ENCODE assay signal across 8 mouse cellular contexts in genomic region chr9:114977461-114978280, GRCm38 (mm10). TPM values are rescaled to one million over a fixed set of nuclear protein-coding genes. Genes with fewer than 3 reads are reported as not detected.
DNase-seq lines count a peak whose midpoint lies in the region; ATAC-seq and TF ChIP-seq lines count a peak whose summit lies in the region.

No protein-coding gene starts in this region.

- peak overlapping the region; percentile 90 for H3K9ac ChIP-seq in hindbrain, embryonic 13.5 days
- H3K9ac ChIP-seq in liver, embryonic 14.5 days (replicated peaks), result no peak overlapping the region

- ATAC-seq in hindbrain, embryonic 13.5 days (ENCODE audit: low FRiP score), result peak; percentile 79
- no peak for ATAC-seq in liver, embryonic 14.5 days (ENCODE audit: insufficient read depth)

- DNase-seq in embryo, embryonic 10.5 days (ENCODE audit: low spot score), result peak; percentile 24
- no peak for DNase-seq in embryo, embryonic 11 days
- DNase-seq in thymus, adult 2 months, result no peak
- DNase-seq in thymus, postnatal 10 days (ENCODE audit: low spot score in 2 of 2), result no peak
- no peak for DNase-seq in liver, embryonic 14.5 days (ENCODE audit: low read depth in 3 of 3, low spot score in 3 of 3)
- peak; percentile 29 for DNase-seq in right cerebral cortex, postnatal 4 days
- no peak for DNase-seq in urinary bladder, postnatal 36 days (ENCODE audit: low spot score in 2 of 2)

- peaks cover 15% of the 10 kb centered on the region; the same call in 1 of the 2 replicates for H3K27me3 ChIP-seq in thymus, adult 2 months (ENCODE audit: control insufficient read depth, insufficient read depth, low read length)
- H3K27me3 ChIP-seq in hindbrain, embryonic 13.5 days, result peaks cover 33% of the 10 kb centered on the region
- peaks cover 29% of the 10 kb centered on the region for H3K27me3 ChIP-seq in liver, embryonic 14.5 days (ENCODE audit: control insufficient read depth, insufficient read depth, low read length)

- 20% methylated on average over 31 of the region's 31 CpGs for WGBS in thymus, adult 2 months
- 6% methylated on average over 31 of the region's 31 CpGs for WGBS in hindbrain, embryonic 13.5 days
- 7% methylated on average over 30 of the region's 31 CpGs for WGBS in liver, embryonic 14.5 days (ENCODE audit: insufficient replicate concordance)

- no peaks in the 10 kb centered on the region; the same call in 1 of the 2 replicates for H3K4me1 ChIP-seq in thymus, adult 2 months (replicated peaks; ENCODE audit: control insufficient read depth, insufficient read depth, low read length)
- H3K4me1 ChIP-seq in hindbrain, embryonic 13.5 days (replicated peaks), result peaks cover 27% of the 10 kb centered on the region
- no peaks in the 10 kb centered on the region for H3K4me1 ChIP-seq in liver, embryonic 14.5 days (replicated peaks; ENCODE audit: control insufficient read depth in 2 of 2, insufficient read depth in 2 of 2, low read length in 1 of 2)

- TF ChIP-seq POLR2A in thymus, adult 2 months (IDR thresholded peaks at IDR 0.05; ENCODE audit: control insufficient read depth, extremely low read depth, insufficient read depth, low read length, poor library complexity), result no peak

- no peak for TF ChIP-seq EP300 in liver, embryonic 14.5 days (IDR thresholded peaks at IDR 0.05; ENCODE audit: low read depth)

- no peaks in the 10 kb centered on the region for H3K9me3 ChIP-seq in hindbrain, embryonic 13.5 days
- H3K9me3 ChIP-seq in liver, embryonic 14.5 days (ENCODE audit: control insufficient read depth, low read length), result no peaks in the 10 kb centered on the region

- peak overlapping the region; percentile 85 for H3K4me2 ChIP-seq in hindbrain, embryonic 13.5 days
- H3K4me2 ChIP-seq in liver, embryonic 14.5 days (ENCODE audit: low read depth), result peak overlapping the region; percentile 62

- no peak for TF ChIP-seq CTCF in thymus, adult 2 months (IDR thresholded peaks at IDR 0.05; ENCODE audit: borderline replicate concordance, control insufficient read depth, extremely low read depth, insufficient read depth, low read length, poor library complexity)
- TF ChIP-seq CTCF in liver, embryonic 14.5 days (IDR thresholded peaks at IDR 0.05; ENCODE audit: low read depth), result no peak

- no peaks in the 10 kb centered on the region for H3K36me3 ChIP-seq in thymus, adult 2 months (ENCODE audit: control insufficient read depth, insufficient read depth, low read length)
- H3K36me3 ChIP-seq in hindbrain, embryonic 13.5 days, result no peaks in the 10 kb centered on the region
- H3K36me3 ChIP-seq in liver, embryonic 14.5 days (replicated peaks; ENCODE audit: control insufficient read depth, insufficient read depth, low read depth), result no peaks in the 10 kb centered on the region

- H3K27ac ChIP-seq in thymus, adult 2 months (ENCODE audit: control insufficient read depth, insufficient read depth, low read length), result no peak overlapping the region
- H3K27ac ChIP-seq in hindbrain, embryonic 13.5 days, result peak overlapping the region; percentile 91
- H3K27ac ChIP-seq in liver, embryonic 14.5 days, result no peak overlapping the region

- H3K4me3 ChIP-seq in thymus, adult 2 months (ENCODE audit: control insufficient read depth, insufficient read depth, low read length), result peak overlapping the region; percentile 18; the same call in 1 of the 2 replicates
- H3K4me3 ChIP-seq in hindbrain, embryonic 13.5 days, result peak overlapping the region; percentile 77
- H3K4me3 ChIP-seq in liver, embryonic 14.5 days (ENCODE audit: insufficient read depth in 1 of 2, low read depth in 2 of 2, low read length in 2 of 2), result peak overlapping the region; percentile 13 to 53; a peak in 3 of 4 replicates

RNA-seq across cellular contexts. Expression of gene Osbpl10, which starts 0.7 kb away (rescaled TPM):
- polyA plus RNA-seq in thymus, adult 2 months (2012; rRNA removed), result 10.3 and 11.4 TPM in 2 replicates
- polyA plus RNA-seq in hindbrain, embryonic 13.5 days (2015; fragmentation: Nextera tagmentation; extraction: Ambion mirVana), result 1.8 and 2.4 TPM in 2 replicates
- 0.29 and 0.34 TPM in 2 replicates for polyA plus RNA-seq in liver, embryonic 14.5 days (2012; rRNA removed)
- 0.08 and 0.16 TPM in 2 replicates for polyA plus RNA-seq in liver, embryonic 14.5 days (2014; fragmentation: Nextera tagmentation; extraction: Ambion mirVana)

RNA-seq across cellular contexts. Expression of gene Rps27rt, which starts 4.9 kb away (rescaled TPM):
- 57.0 and 85.5 TPM in 2 replicates for polyA plus RNA-seq in thymus, adult 2 months (2012; rRNA removed)
- polyA plus RNA-seq in hindbrain, embryonic 13.5 days (2015; fragmentation: Nextera tagmentation; extraction: Ambion mirVana), result 268 and 296 TPM in 2 replicates
- 36.0 and 87.6 TPM in 2 replicates for polyA plus RNA-seq in liver, embryonic 14.5 days (2012; rRNA removed)
- 282 and 299 TPM in 2 replicates for polyA plus RNA-seq in liver, embryonic 14.5 days (2014; fragmentation: Nextera tagmentation; extraction: Ambion mirVana)

RNA-seq across cellular contexts. Expression of gene Gpd1l, which starts 43.9 kb away (rescaled TPM):
- 22.0 TPM in 2 replicates for polyA plus RNA-seq in thymus, adult 2 months (2012; rRNA removed)
- polyA plus RNA-seq in hindbrain, embryonic 13.5 days (2015; fragmentation: Nextera tagmentation; extraction: Ambion mirVana), result 22.4 and 23.5 TPM in 2 replicates
- 3.9 and 4.6 TPM in 2 replicates for polyA plus RNA-seq in liver, embryonic 14.5 days (2012; rRNA removed)
- polyA plus RNA-seq in liver, embryonic 14.5 days (2014; fragmentation: Nextera tagmentation; extraction: Ambion mirVana), result 3.4 and 3.7 TPM in 2 replicates

Comparison
In these comparisons a context has a peak if more than half of its experiments do, and no peak if none do; other contexts are left out.
1. DNase-seq: peak in embryo, embryonic 10.5 days (single experiment) and right cerebral cortex, postnatal 4 days (single experiment); none in embryo, embryonic 11 days (single experiment), thymus, adult 2 months (single experiment), thymus, postnatal 10 days (0 of 2), liver, embryonic 14.5 days (0 of 3) and urinary bladder, postnatal 36 days (0 of 2).
2. H3K4me3 ChIP-seq: peak in every context shown above with its lines; median percentile 77 in hindbrain, embryonic 13.5 days; 33 in liver, embryonic 14.5 days; 18 in thymus, adult 2 months.